Mouse (Mus musculus): ENCODE data around the gene Vps37b.
"Not testable (repeated sequence)": the region's sequence is repeated elsewhere in the genome, so short reads cannot be mapped to it uniquely, and the experiment has no call there.

DNA sequence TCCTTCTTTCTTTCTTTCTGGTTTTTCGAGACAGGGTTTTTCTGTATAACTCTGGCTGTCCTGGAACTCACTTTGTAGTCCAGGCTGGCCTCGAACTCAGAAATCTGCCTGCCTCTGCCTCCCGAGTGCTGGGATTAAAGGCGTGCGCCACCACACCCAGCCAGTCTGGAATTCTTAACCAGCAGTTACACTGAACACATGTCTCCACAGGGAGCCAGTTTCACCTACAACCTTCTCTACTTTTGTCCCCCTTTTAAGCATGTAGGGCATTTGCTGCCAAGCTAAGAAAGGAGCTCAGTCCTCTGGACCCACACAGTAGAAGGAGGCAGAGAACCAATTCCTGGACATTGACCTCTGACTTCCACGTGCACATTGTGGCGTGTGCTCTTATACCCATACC is 20.6 kb upstream of the Vps37b start:
- TF ChIP-seq POLR2A (IDR thresholded peaks at IDR 0.05; ENCODE audit: low read depth, low read length); CTCF (IDR thresholded peaks at IDR 0.05; ENCODE audit: borderline replicate concordance, insufficient read depth, low read length): not testable (repeated sequence)

Measured in embryonic fibroblast, embryonic 13.5 days (primary cell).